Comparison of ENCODE assay signal across 8 mouse cellular contexts in the genomic region with DNA sequence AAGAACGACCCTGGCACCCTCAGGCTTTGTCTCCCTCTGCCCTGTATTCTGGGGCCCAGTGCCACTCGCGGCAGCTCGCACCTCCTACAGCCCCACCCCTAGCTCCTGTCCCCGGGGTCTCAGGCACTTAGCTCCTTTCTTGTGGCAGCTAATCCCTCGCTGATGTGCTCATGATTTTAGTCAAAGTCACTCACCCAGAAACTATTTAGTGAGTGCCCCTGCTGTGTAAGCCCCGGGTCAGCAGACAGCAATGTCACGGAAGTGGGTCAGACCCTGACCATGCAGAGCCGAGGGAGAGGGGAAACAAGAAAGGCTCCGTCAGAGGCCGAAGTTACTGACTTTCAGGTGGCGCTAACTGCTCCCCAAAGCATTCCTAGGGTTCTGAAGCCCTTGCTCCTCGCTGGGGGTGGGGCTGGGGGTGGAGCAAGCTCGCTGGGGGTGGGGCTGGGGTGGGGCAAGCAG. TPM values are rescaled to one million over a fixed set of nuclear protein-coding genes. Genes with fewer than 3 reads are reported as not detected.
DNase-seq lines count a peak whose midpoint lies in the region; ATAC-seq and TF ChIP-seq lines count a peak whose summit lies in the region.

No protein-coding gene starts in this region.

- no peak for DNase-seq in lung, embryonic 14.5 days
- no peak for DNase-seq in lung, postnatal 36 days
- no peak for DNase-seq in liver, embryonic 11.5 days (ENCODE audit: low spot score)
- DNase-seq in urinary bladder, postnatal 25 days (ENCODE audit: low spot score), result no peak
- DNase-seq in spleen, postnatal 36 days (ENCODE audit: low spot score in 2 of 2), result no peak
- DNase-seq in frontal cortex, postnatal 10 days (ENCODE audit: low spot score in 2 of 2), result no peak

- H3K27me3 ChIP-seq in lung, embryonic 14.5 days (ENCODE audit: insufficient read depth, low read length), result peaks cover 9% of the 10 kb centered on the region
- H3K27me3 ChIP-seq in hindbrain, embryonic 15.5 days, result peaks cover 10% of the 10 kb centered on the region; the same call in 1 of the 2 replicates
- peaks cover 39% of the 10 kb centered on the region for H3K27me3 ChIP-seq in liver, embryonic 11.5 days (replicated peaks; ENCODE audit: control insufficient read depth, insufficient read depth, low read length)
- H3K27me3 ChIP-seq in stomach, embryonic 14.5 days (ENCODE audit: control insufficient read depth, insufficient read depth, low read length), result no peaks in the 10 kb centered on the region

- no peak for TF ChIP-seq CTCF in lung, embryonic 14.5 days (IDR thresholded peaks at IDR 0.05; ENCODE audit: low read depth)

- H3K9me3 ChIP-seq in lung, embryonic 14.5 days (ENCODE audit: low read depth, low read length), result no peaks in the 10 kb centered on the region
- H3K9me3 ChIP-seq in hindbrain, embryonic 15.5 days, result no peaks in the 10 kb centered on the region
- H3K9me3 ChIP-seq in liver, embryonic 11.5 days (ENCODE audit: control insufficient read depth, low read length), result no peaks in the 10 kb centered on the region
- no peaks in the 10 kb centered on the region for H3K9me3 ChIP-seq in stomach, embryonic 14.5 days (ENCODE audit: control insufficient read depth, low read depth, low read length)

- H3K4me3 ChIP-seq in lung, embryonic 14.5 days (ENCODE audit: low read depth, low read length), result 0 out of 2 replicates have a peak overlapping the region, but pooled peaks have one; percentile 4
- 0 out of 2 replicates have a peak overlapping the region, but pooled peaks have one; percentile 4 for H3K4me3 ChIP-seq in hindbrain, embryonic 15.5 days
- H3K4me3 ChIP-seq in liver, embryonic 11.5 days (ENCODE audit: low read depth, low read length), result peak overlapping the region; percentile 21
- no peak overlapping the region for H3K4me3 ChIP-seq in stomach, embryonic 14.5 days (ENCODE audit: low read depth, low read length)

- WGBS in lung, embryonic 14.5 days, result 5% methylated on average over 14 of the region's 14 CpGs
- 1% methylated on average over 14 of the region's 14 CpGs for WGBS in hindbrain, embryonic 15.5 days
- 4% methylated on average over 14 of the region's 14 CpGs for WGBS in liver, embryonic 11.5 days
- 4% methylated on average over 13 of the region's 14 CpGs for WGBS in stomach, embryonic 14.5 days

- H3K27ac ChIP-seq in lung, embryonic 14.5 days (ENCODE audit: low read depth), result no peak overlapping the region
- H3K27ac ChIP-seq in hindbrain, embryonic 15.5 days (replicated peaks), result no peak overlapping the region
- H3K27ac ChIP-seq in liver, embryonic 11.5 days (ENCODE audit: low read depth, low read length), result no peak overlapping the region
- no peak overlapping the region for H3K27ac ChIP-seq in stomach, embryonic 14.5 days (ENCODE audit: low read length)

- H3K4me2 ChIP-seq in lung, embryonic 14.5 days, result peak overlapping the region; percentile 48
- H3K4me2 ChIP-seq in hindbrain, embryonic 15.5 days, result peak overlapping the region; percentile 44
- H3K4me2 ChIP-seq in liver, embryonic 11.5 days, result peak overlapping the region; percentile 53; the same call in 1 of the 2 replicates
- H3K4me2 ChIP-seq in stomach, embryonic 14.5 days (replicated peaks; ENCODE audit: low read depth, low read length), result peak overlapping the region; percentile 24

- no peaks in the 10 kb centered on the region for H3K36me3 ChIP-seq in lung, embryonic 14.5 days (ENCODE audit: insufficient read depth)
- no peaks in the 10 kb centered on the region for H3K36me3 ChIP-seq in hindbrain, embryonic 15.5 days
- H3K36me3 ChIP-seq in liver, embryonic 11.5 days (ENCODE audit: control insufficient read depth, insufficient read depth, low read length), result no peaks in the 10 kb centered on the region
- no peaks in the 10 kb centered on the region for H3K36me3 ChIP-seq in stomach, embryonic 14.5 days (ENCODE audit: control insufficient read depth, insufficient read depth, low read length)

- ATAC-seq in lung, embryonic 14.5 days (ENCODE audit: insufficient read depth), result 0 out of 2 replicates have a peak, but pooled peaks have one; percentile 37
- ATAC-seq in hindbrain, embryonic 15.5 days (ENCODE audit: low FRiP score, low read depth), result no peak
- ATAC-seq in liver, embryonic 11.5 days (replicated peaks; ENCODE audit: low FRiP score), result no peak
- no peak; the same call in 1 of the 2 replicates for ATAC-seq in stomach, embryonic 14.5 days (ENCODE audit: insufficient number of reproducible peaks, insufficient read depth, low FRiP score, low read depth)

- peak overlapping the region; percentile 30; the same call in 1 of the 2 replicates for H3K9ac ChIP-seq in lung, embryonic 14.5 days
- H3K9ac ChIP-seq in hindbrain, embryonic 15.5 days, result no peak overlapping the region
- H3K9ac ChIP-seq in liver, embryonic 11.5 days (ENCODE audit: low read depth, low read length), result no peak overlapping the region
- H3K9ac ChIP-seq in stomach, embryonic 14.5 days (replicated peaks; ENCODE audit: low read depth, low read length), result no peak overlapping the region

- no peaks in the 10 kb centered on the region for H3K4me1 ChIP-seq in lung, embryonic 14.5 days (ENCODE audit: insufficient read depth)
- H3K4me1 ChIP-seq in hindbrain, embryonic 15.5 days (replicated peaks), result peaks cover 15% of the 10 kb centered on the region
- H3K4me1 ChIP-seq in liver, embryonic 11.5 days (replicated peaks; ENCODE audit: control insufficient read depth, insufficient read depth, low read length), result 0 out of 2 replicates have a peak, but pooled peaks cover 2% of the 10 kb centered on the region
- H3K4me1 ChIP-seq in stomach, embryonic 14.5 days (ENCODE audit: control insufficient read depth, insufficient read depth, low read length), result peaks cover 5% of the 10 kb centered on the region; the same call in 1 of the 2 replicates

RNA-seq across cellular contexts. Expression of a gene that starts 14.7 kb away (rescaled TPM):
- 0.61 and 0.64 TPM in 2 replicates for polyA plus RNA-seq in lung, embryonic 14.5 days (2014; fragmentation: Nextera tagmentation; extraction: Ambion mirVana)
- 2.2 and 2.8 TPM in 2 replicates for polyA plus RNA-seq in hindbrain, embryonic 15.5 days (2015; fragmentation: Nextera tagmentation; extraction: Ambion mirVana)
- 0.23 and 0.41 TPM in 2 replicates for polyA plus RNA-seq in liver, embryonic 11.5 days (2014; fragmentation: Nextera tagmentation; extraction: Ambion mirVana)
- polyA plus RNA-seq in stomach, embryonic 14.5 days (2014; fragmentation: Nextera tagmentation; extraction: Ambion mirVana), result 0.34 and 0.38 TPM in 2 replicates
